ENCODE assay signal across 8 mouse cellular contexts in genomic region chr9:114499783-114500515, GRCm38 (mm10). TPM values are rescaled to one million over a fixed set of nuclear protein-coding genes. Genes with fewer than 3 reads are reported as not detected.
DNase-seq lines count a peak whose midpoint lies in the region; ATAC-seq lines count a peak whose summit lies in the region.

No protein-coding gene starts in this region.

- H3K9ac ChIP-seq in hindbrain, embryonic 14.5 days = no peak overlapping the region
- no peak overlapping the region for H3K9ac ChIP-seq in hindbrain, embryonic 13.5 days
- no peak overlapping the region for H3K9ac ChIP-seq in stomach, embryonic 14.5 days (replicated peaks; ENCODE audit: low read depth, low read length)

- ATAC-seq in hindbrain, embryonic 14.5 days (ENCODE audit: low FRiP score) = no peak
- ATAC-seq in hindbrain, embryonic 13.5 days (ENCODE audit: low FRiP score) = no peak
- 0 out of 2 replicates have a peak, but pooled peaks have one; percentile 35 for ATAC-seq in stomach, embryonic 14.5 days (ENCODE audit: insufficient number of reproducible peaks, insufficient read depth, low FRiP score, low read depth)

- H3K4me2 ChIP-seq in hindbrain, embryonic 14.5 days (replicated peaks) = no peak overlapping the region
- H3K4me2 ChIP-seq in hindbrain, embryonic 13.5 days = no peak overlapping the region
- H3K4me2 ChIP-seq in stomach, embryonic 14.5 days (replicated peaks; ENCODE audit: low read depth, low read length) = 0 out of 2 replicates have a peak overlapping the region, but pooled peaks have one; percentile 5

- H3K9me3 ChIP-seq in hindbrain, embryonic 14.5 days (ENCODE audit: control insufficient read depth, low read length) = no peaks in the 10 kb centered on the region
- H3K9me3 ChIP-seq in hindbrain, embryonic 13.5 days = no peaks in the 10 kb centered on the region
- H3K9me3 ChIP-seq in embryonic facial prominence, embryonic 10.5 days = no peaks in the 10 kb centered on the region
- no peaks in the 10 kb centered on the region for H3K9me3 ChIP-seq in stomach, embryonic 14.5 days (ENCODE audit: control insufficient read depth, low read depth, low read length)

- no peak overlapping the region for H3K27ac ChIP-seq in hindbrain, embryonic 14.5 days
- H3K27ac ChIP-seq in hindbrain, embryonic 13.5 days = no peak overlapping the region
- no peak overlapping the region for H3K27ac ChIP-seq in embryonic facial prominence, embryonic 10.5 days (replicated peaks)
- no peak overlapping the region for H3K27ac ChIP-seq in stomach, embryonic 14.5 days (ENCODE audit: low read length)

- intact Hi-C loops in heart, postnatal 10 days (cut with DNase I) = loop anchor here (1.0 to 10.0 kb wide), 3 partner anchors 81 to 185 kb away; no protein-coding TSS in a partner anchor

- H3K27me3 ChIP-seq in hindbrain, embryonic 14.5 days (ENCODE audit: control insufficient read depth, insufficient read depth, low read length) = no peaks in the 10 kb centered on the region
- no peaks in the 10 kb centered on the region for H3K27me3 ChIP-seq in hindbrain, embryonic 13.5 days
- H3K27me3 ChIP-seq in embryonic facial prominence, embryonic 10.5 days (replicated peaks; ENCODE audit: low read depth, poor library complexity, severe bottlenecking) = no peaks in the 10 kb centered on the region
- no peaks in the 10 kb centered on the region for H3K27me3 ChIP-seq in stomach, embryonic 14.5 days (ENCODE audit: control insufficient read depth, insufficient read depth, low read length)

- peak; percentile 71 for DNase-seq in hindbrain, embryonic 14.5 days (ENCODE audit: low spot score)
- DNase-seq in ZHBTc4 (ENCODE audit: low read depth, low spot score) = peak; percentile 95
- DNase-seq in embryonic facial prominence, embryonic 10.5 days (ENCODE audit: low spot score) = peak; percentile 75
- DNase-seq in heart, postnatal 10 days = peak; percentile 58 to 73
- DNase-seq in layer of hippocampus, adult 9-11 months = peak; percentile 23
- DNase-seq in lung, postnatal 36 days = peak; percentile 83

- 23% methylated on average over 15 of the region's 15 CpGs for WGBS in hindbrain, embryonic 14.5 days
- WGBS in hindbrain, embryonic 13.5 days = 21% methylated on average over 15 of the region's 15 CpGs
- WGBS in embryonic facial prominence, embryonic 10.5 days = 20% methylated on average over 15 of the region's 15 CpGs
- 21% methylated on average over 15 of the region's 15 CpGs for WGBS in stomach, embryonic 14.5 days

- H3K36me3 ChIP-seq in hindbrain, embryonic 14.5 days (replicated peaks; ENCODE audit: control insufficient read depth, insufficient read depth) = no peaks in the 10 kb centered on the region
- no peaks in the 10 kb centered on the region for H3K36me3 ChIP-seq in hindbrain, embryonic 13.5 days
- no peaks in the 10 kb centered on the region for H3K36me3 ChIP-seq in embryonic facial prominence, embryonic 10.5 days (replicated peaks)
- no peaks in the 10 kb centered on the region for H3K36me3 ChIP-seq in stomach, embryonic 14.5 days (ENCODE audit: control insufficient read depth, insufficient read depth, low read length)

- no peak overlapping the region for H3K4me3 ChIP-seq in hindbrain, embryonic 14.5 days (replicated peaks; ENCODE audit: low read length)
- H3K4me3 ChIP-seq in hindbrain, embryonic 13.5 days = no peak overlapping the region
- no peak overlapping the region for H3K4me3 ChIP-seq in embryonic facial prominence, embryonic 10.5 days
- no peak overlapping the region for H3K4me3 ChIP-seq in stomach, embryonic 14.5 days (ENCODE audit: low read depth, low read length)

- H3K4me1 ChIP-seq in hindbrain, embryonic 14.5 days (replicated peaks; ENCODE audit: control insufficient read depth, insufficient read depth, low read length) = no peaks in the 10 kb centered on the region
- no peaks in the 10 kb centered on the region for H3K4me1 ChIP-seq in hindbrain, embryonic 13.5 days (replicated peaks)
- peaks cover 4% of the 10 kb centered on the region; the same call in 1 of the 2 replicates for H3K4me1 ChIP-seq in embryonic facial prominence, embryonic 10.5 days
- H3K4me1 ChIP-seq in stomach, embryonic 14.5 days (ENCODE audit: control insufficient read depth, insufficient read depth, low read length) = no peaks in the 10 kb centered on the region

RNA-seq across cellular contexts. Expression of gene Ccr4, which starts 4.8 kb away (rescaled TPM):
- not detected in 2 replicates for polyA plus RNA-seq in hindbrain, embryonic 14.5 days (2014; fragmentation: Nextera tagmentation; extraction: Ambion mirVana)
- not detected in 2 replicates for polyA plus RNA-seq in hindbrain, embryonic 13.5 days (2015; fragmentation: Nextera tagmentation; extraction: Ambion mirVana)
- polyA plus RNA-seq in embryonic facial prominence, embryonic 10.5 days (2016; fragmentation: Nextera tagmentation; extraction: Ambion mirVana) = 0.10 TPM in 1 of 2 replicates, not detected in the other
- under 1 TPM in 1 of 2 experiments, not detected in 1; 0.10 TPM for total RNA-seq in heart, postnatal 10 days (2021)
- not detected in 2 replicates for polyA plus RNA-seq in stomach, embryonic 14.5 days (2014; fragmentation: Nextera tagmentation; extraction: Ambion mirVana)

RNA-seq across cellular contexts. Expression of gene C130032M10Rik, which starts 15.5 kb away (rescaled TPM):
- polyA plus RNA-seq in hindbrain, embryonic 14.5 days (2014; fragmentation: Nextera tagmentation; extraction: Ambion mirVana) = not detected in 2 replicates
- polyA plus RNA-seq in hindbrain, embryonic 13.5 days (2015; fragmentation: Nextera tagmentation; extraction: Ambion mirVana) = 0.32 and 0.35 TPM in 2 replicates
- 1.0 and 1.2 TPM in 2 replicates for polyA plus RNA-seq in embryonic facial prominence, embryonic 10.5 days (2016; fragmentation: Nextera tagmentation; extraction: Ambion mirVana)
- not detected for total RNA-seq in heart, postnatal 10 days (2021)
- polyA plus RNA-seq in stomach, embryonic 14.5 days (2014; fragmentation: Nextera tagmentation; extraction: Ambion mirVana) = not detected in 2 replicates

Comparison
In these comparisons a context has a peak if more than half of its experiments do, and no peak if none do; other contexts are left out.
1. DNase-seq: peak in every context shown above with its lines; median percentile 95 in ZHBTc4; 83 in lung, postnatal 36 days; 75 in embryonic facial prominence, embryonic 10.5 days; 71 in hindbrain, embryonic 14.5 days; 66 in heart, postnatal 10 days; 23 in layer of hippocampus, adult 9-11 months.